In the genomic region with DNA sequence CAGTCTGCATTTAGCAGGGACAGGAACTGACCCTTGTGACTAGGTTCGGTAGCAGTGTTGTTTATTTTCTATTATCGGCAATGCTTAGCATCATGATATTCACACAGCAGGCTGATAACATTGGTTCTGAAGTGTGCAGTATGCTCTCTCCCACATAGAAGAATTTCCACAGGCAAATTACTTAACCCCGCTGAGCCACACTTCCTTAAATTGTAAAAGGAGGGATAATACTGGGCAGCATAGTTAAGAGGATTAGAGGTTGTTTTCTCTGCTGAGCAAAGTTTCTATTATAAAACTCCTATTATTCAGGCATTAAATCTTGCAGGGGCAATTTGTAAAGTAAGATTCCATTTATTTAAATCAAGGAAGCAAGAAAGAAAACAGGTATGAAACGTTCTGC, we compare ENCODE assay signal across 15 mouse cellular contexts.
"Had no signal": no experiment of that assay in that cellular context is flagged by ENCODE, and none has a peak within 500 bp of the region (broad histone marks: within the 10 kb centered on the region; RNA-seq: fewer than 3 reads in every experiment).

No protein-coding gene starts in this region.

- H3K9me3 ChIP-seq: limb, embryonic 12.5 days; liver, embryonic 13.5 days; lung, embryonic 15.5 days; neural tube, embryonic 13.5 days had no signal

- H3K4me2 ChIP-seq: limb, embryonic 12.5 days; liver, embryonic 13.5 days; lung, embryonic 15.5 days; neural tube, embryonic 13.5 days had no signal

- ATAC-seq: liver, postnatal 0 days had no signal

- H3K4me3 ChIP-seq: limb, embryonic 12.5 days; liver, embryonic 13.5 days; lung, embryonic 15.5 days; megakaryocyte, embryonic 14.5 days; myocyte; neural tube, embryonic 13.5 days had no signal

- H3K9ac ChIP-seq: limb, embryonic 12.5 days; liver, embryonic 13.5 days; liver, postnatal 0 days; lung, embryonic 15.5 days; neural tube, embryonic 13.5 days had no signal

- H3K36me3 ChIP-seq: limb, embryonic 12.5 days; liver, embryonic 13.5 days; lung, embryonic 15.5 days; neural tube, embryonic 13.5 days had no signal

- H3K4me1 ChIP-seq: limb, embryonic 12.5 days; liver, embryonic 13.5 days; lung, embryonic 15.5 days; megakaryocyte, embryonic 14.5 days; neural tube, embryonic 13.5 days had no signal

- DNase-seq: kidney, adult 8-10 months; kidney, postnatal 25 days; liver; liver, embryonic 13.5 days; liver, postnatal 0 days; lung, postnatal 14 days; right cerebral cortex, adult 18-20 months; thymus, postnatal 4 days had no signal

- H3K27me3 ChIP-seq: limb, embryonic 12.5 days; liver, embryonic 13.5 days; lung, embryonic 15.5 days; megakaryocyte, embryonic 14.5 days; neural tube, embryonic 13.5 days had no signal

- H3K27ac ChIP-seq: limb, embryonic 12.5 days; liver, embryonic 13.5 days; lung, embryonic 15.5 days; macrophage; neural tube, embryonic 13.5 days; stomach, postnatal 0 days had no signal
